Mouse (Mus musculus): Measurements from ENCODE around the gene Erc1.

Erc1 gene

DNA sequence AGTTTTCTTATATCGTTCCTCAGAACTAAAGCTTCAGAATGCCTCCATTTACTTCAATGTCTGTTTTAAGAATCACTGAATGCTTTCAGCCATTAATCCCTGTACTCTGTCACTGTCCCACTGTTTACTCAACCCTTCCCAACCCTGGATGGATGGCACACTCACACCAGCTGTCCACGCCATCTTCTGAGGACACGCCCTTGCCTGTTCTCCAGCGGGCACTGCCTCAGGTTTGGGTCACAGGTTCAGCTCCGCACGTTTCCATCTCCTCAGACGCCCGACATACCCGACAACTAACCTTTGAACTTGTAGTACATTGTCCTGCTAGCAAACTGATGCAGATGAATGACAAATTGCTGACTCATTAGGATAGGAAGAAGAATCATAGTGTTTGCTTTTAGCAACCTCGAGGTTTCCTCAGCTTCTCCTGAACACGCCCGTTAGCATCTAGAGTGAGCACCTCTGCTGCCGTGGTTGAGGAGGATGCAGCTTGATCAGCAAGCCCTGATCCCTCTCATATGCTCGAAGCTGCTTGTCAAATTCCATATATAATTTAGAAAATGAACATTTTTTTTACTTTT lies 204.0 kb downstream of the Erc1 start:
- Histone ChIP-seq H3K36me3 (ENCODE audit: insufficient read depth, low read length) (no peaks in the 10 kb centered on the region), H3K4me1 (replicated peaks; ENCODE audit: low read depth, low read length) (0 out of 2 replicates have a peak, but pooled peaks cover 5% of the 10 kb centered on the region), H3K27me3 (ENCODE audit: insufficient read depth, low read length) (no peaks in the 10 kb centered on the region), H3K4me3 (replicated peaks; ENCODE audit: low read length) (no peak overlapping the region), H3K9me3 (ENCODE audit: low read length) (no peaks in the 10 kb centered on the region)
- TF ChIP-seq CTCF (conservative IDR thresholded peaks at IDR 0.05; ENCODE audit: low read length) (no peak), POU5F1 (IDR thresholded peaks at IDR 0.05; ENCODE audit: borderline replicate concordance, low read length) (no peak), NANOG (IDR thresholded peaks at IDR 0.05; ENCODE audit: borderline replicate concordance, low read length) (no peak)

DNA sequence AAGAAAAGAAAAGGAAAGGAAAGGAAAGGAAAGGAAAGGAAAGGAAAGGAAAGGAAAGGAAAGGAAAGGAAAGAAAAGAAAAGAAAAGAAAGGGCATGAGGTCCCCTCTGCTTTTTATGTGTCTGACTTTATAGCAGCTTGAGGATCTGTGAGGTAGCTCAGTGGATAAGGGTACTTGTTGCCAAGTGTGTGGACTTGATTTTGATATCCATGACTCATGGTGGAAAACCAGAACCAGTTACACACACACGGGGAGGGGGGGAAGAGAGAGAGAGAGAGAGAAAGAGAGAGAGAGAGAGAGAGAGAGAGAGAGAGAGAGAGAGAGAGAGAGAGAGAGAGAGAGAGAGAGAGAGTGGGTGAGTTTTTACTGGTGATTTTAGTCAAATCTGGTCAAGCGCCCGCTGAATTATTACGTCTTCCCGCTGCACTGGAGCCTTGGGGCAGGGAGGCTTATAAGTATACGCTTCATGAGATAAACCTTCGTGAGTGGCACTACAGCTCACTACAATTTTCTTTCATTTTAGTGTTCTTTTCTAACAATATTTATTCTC lies 204.7 kb downstream of the Erc1 start:
- TF ChIP-seq POU5F1 (IDR thresholded peaks at IDR 0.05; ENCODE audit: borderline replicate concordance, low read length) (no peak), NANOG (IDR thresholded peaks at IDR 0.05; ENCODE audit: borderline replicate concordance, low read length) (no peak)
- H3K36me3 ChIP-seq (ENCODE audit: insufficient read depth, low read length): no peaks in the 10 kb centered on the region
- 0 out of 2 replicates have a peak, but pooled peaks cover 5% of the 10 kb centered on the region for H3K4me1 ChIP-seq (replicated peaks; ENCODE audit: low read depth, low read length)
- H3K9me3 ChIP-seq (ENCODE audit: low read length): no peaks in the 10 kb centered on the region
- no peak overlapping the region for H3K4me3 ChIP-seq (replicated peaks; ENCODE audit: low read length)
- no peaks in the 10 kb centered on the region for H3K27me3 ChIP-seq (ENCODE audit: insufficient read depth, low read length)

DNA sequence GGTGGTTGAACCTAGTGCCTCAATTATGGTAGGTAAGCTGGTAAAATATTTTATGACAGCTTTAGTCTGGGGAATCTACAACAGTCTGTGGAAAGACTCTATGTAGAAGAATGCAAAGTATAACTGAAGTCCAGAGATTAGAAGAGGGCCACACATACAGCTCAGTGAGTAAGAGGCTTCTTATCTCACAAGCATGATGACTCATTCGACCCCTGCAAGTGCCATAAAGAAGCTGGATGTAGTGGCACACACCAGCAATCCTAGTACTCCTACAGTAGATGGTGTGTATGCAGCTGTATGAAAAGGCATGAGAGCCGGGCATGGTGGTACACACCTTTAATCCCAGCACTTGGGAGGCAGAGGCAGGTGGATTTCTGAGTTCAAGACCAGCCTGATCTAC lies 205.2 kb downstream of the Erc1 start:
- TF ChIP-seq NANOG (IDR thresholded peaks at IDR 0.05; ENCODE audit: borderline replicate concordance, low read length) (no peak), POU5F1 (IDR thresholded peaks at IDR 0.05; ENCODE audit: borderline replicate concordance, low read length) (no peak), CTCF (conservative IDR thresholded peaks at IDR 0.05; ENCODE audit: low read length) (no peak)
- Histone ChIP-seq H3K4me1 (replicated peaks; ENCODE audit: low read depth, low read length) (0 out of 2 replicates have a peak, but pooled peaks cover 3% of the 10 kb centered on the region), H3K27me3 (ENCODE audit: insufficient read depth, low read length) (no peaks in the 10 kb centered on the region), H3K9me3 (ENCODE audit: low read length) (no peaks in the 10 kb centered on the region), H3K4me3 (replicated peaks; ENCODE audit: low read length) (no peak overlapping the region), H3K36me3 (ENCODE audit: insufficient read depth, low read length) (no peaks in the 10 kb centered on the region)

DNA sequence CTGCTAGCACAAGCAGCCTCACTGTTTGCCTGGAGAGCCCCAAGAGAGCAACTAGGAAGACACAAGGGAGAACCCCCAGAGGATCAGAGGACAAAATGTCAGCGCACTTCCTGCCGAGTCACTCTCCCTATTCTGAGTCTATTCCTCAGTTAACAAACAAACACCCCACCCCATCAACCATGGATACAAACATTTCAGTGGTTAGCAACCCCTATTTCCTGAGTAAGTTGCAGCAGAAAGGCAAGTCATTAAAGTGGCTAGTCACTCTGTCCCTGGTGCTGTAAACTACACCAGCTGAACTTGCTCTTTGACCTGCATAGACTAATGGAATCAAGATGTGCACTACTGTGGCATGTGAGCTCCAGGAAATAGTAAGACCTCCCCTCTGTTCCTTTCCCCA lies 212.3 kb downstream of the Erc1 start:
- no peak overlapping the region for H3K4me3 ChIP-seq (replicated peaks; ENCODE audit: low read length)
- no peak for TF ChIP-seq POU5F1 (IDR thresholded peaks at IDR 0.05; ENCODE audit: borderline replicate concordance, low read length)
- no peak for TF ChIP-seq CTCF (conservative IDR thresholded peaks at IDR 0.05; ENCODE audit: low read length)
- no peak for TF ChIP-seq NANOG (IDR thresholded peaks at IDR 0.05; ENCODE audit: borderline replicate concordance, low read length)
- peaks cover 6% of the 10 kb centered on the region; the same call in 1 of the 2 replicates for H3K4me1 ChIP-seq (replicated peaks; ENCODE audit: low read depth, low read length)
- no peaks in the 10 kb centered on the region for H3K27me3 ChIP-seq (ENCODE audit: insufficient read depth, low read length)
- H3K9me3 ChIP-seq (ENCODE audit: low read length): no peaks in the 10 kb centered on the region
- H3K36me3 ChIP-seq (ENCODE audit: insufficient read depth, low read length): no peaks in the 10 kb centered on the region

DNA sequence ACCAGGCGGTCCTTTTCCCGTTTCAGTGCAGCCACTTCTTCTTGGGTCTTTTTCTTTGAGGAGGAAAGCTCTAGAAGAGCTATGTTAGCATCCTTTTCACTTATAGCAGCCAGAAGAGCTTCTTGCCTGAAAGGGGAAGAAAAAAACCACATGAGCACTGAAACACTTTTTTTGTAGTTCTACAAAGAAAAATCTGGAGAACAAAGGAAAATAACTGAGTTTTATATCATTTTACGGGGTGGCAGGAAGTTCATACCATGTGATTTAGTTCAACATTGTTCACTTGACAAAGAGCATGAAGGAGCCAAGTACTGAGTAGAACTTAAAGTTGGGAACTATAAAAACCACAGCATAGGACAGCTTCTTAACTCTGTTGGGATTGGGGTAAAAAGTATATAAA lies 217.3 kb downstream of the Erc1 start:
- no peak overlapping the region for H3K4me3 ChIP-seq (replicated peaks; ENCODE audit: low read length)
- TF ChIP-seq CTCF (conservative IDR thresholded peaks at IDR 0.05; ENCODE audit: low read length): no peak
- no peak for TF ChIP-seq POU5F1 (IDR thresholded peaks at IDR 0.05; ENCODE audit: borderline replicate concordance, low read length)
- no peak for TF ChIP-seq NANOG (IDR thresholded peaks at IDR 0.05; ENCODE audit: borderline replicate concordance, low read length)
- no peaks in the 10 kb centered on the region for H3K27me3 ChIP-seq (ENCODE audit: insufficient read depth, low read length)
- H3K9me3 ChIP-seq (ENCODE audit: low read length): no peaks in the 10 kb centered on the region
- peaks cover 15% of the 10 kb centered on the region for H3K36me3 ChIP-seq (ENCODE audit: insufficient read depth, low read length)
- H3K4me1 ChIP-seq (replicated peaks; ENCODE audit: low read depth, low read length): peaks cover 3% of the 10 kb centered on the region; the same call in 1 of the 2 replicates

DNA sequence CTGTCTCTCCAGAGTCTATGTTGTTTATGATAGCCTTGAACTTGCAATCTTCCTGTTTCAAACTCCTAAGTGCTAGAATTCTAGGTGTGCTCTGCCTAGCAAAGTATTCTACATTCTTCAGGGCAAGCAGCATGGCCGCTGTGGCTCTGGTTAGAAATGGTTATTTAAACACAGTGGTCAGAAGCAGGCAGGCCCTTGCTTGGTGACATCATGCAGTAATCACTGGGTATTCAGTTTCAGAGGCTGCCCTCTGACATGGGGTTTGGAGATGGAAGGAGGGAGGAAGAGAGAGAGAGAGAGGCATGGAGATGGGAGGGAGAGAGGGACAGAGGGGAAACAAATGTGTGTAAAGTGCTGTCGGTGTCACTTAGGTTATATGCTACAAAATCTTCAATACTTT lies 246.6 kb downstream of the Erc1 start:
- no peaks in the 10 kb centered on the region for H3K36me3 ChIP-seq (ENCODE audit: insufficient read depth, low read length)
- no peaks in the 10 kb centered on the region for H3K9me3 ChIP-seq (ENCODE audit: low read length)
- H3K4me1 ChIP-seq (replicated peaks; ENCODE audit: low read depth, low read length): no peaks in the 10 kb centered on the region
- H3K4me3 ChIP-seq (replicated peaks; ENCODE audit: low read length): no peak overlapping the region
- H3K27me3 ChIP-seq (ENCODE audit: insufficient read depth, low read length): no peaks in the 10 kb centered on the region
- TF ChIP-seq NANOG (IDR thresholded peaks at IDR 0.05; ENCODE audit: borderline replicate concordance, low read length): no peak
- TF ChIP-seq POU5F1 (IDR thresholded peaks at IDR 0.05; ENCODE audit: borderline replicate concordance, low read length): no peak
- no peak for TF ChIP-seq CTCF (conservative IDR thresholded peaks at IDR 0.05; ENCODE audit: low read length)

DNA sequence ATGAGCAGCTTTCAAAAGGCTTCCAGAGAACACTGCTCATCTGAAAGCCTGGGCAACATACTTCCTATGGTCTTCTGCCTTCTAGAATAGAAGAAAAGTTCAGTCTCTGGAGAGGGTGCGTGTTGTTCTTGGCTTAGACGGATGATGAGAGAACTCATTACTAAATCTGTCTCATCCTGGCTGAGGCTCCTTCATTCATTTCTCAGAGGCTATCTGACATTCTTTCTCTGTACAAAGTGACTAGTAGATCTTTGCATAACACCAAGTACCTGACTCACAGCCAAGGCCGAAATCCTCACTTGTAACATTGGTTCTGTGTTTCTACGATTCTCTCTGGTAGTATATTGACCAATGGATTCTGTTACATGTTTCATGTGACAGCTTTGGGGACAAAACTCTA lies 252.5 kb downstream of the Erc1 start:
- Histone ChIP-seq H3K9me3 (ENCODE audit: low read length) (no peaks in the 10 kb centered on the region), H3K4me3 (replicated peaks; ENCODE audit: low read length) (no peak overlapping the region), H3K27me3 (ENCODE audit: insufficient read depth, low read length) (no peaks in the 10 kb centered on the region), H3K4me1 (replicated peaks; ENCODE audit: low read depth, low read length) (no peaks in the 10 kb centered on the region; the same call in 1 of the 2 replicates), H3K36me3 (ENCODE audit: insufficient read depth, low read length) (peaks cover 3% of the 10 kb centered on the region; the same call in 1 of the 2 replicates)
- TF ChIP-seq NANOG (IDR thresholded peaks at IDR 0.05; ENCODE audit: borderline replicate concordance, low read length) (no peak), POU5F1 (IDR thresholded peaks at IDR 0.05; ENCODE audit: borderline replicate concordance, low read length) (no peak), CTCF (conservative IDR thresholded peaks at IDR 0.05; ENCODE audit: low read length) (no peak)

DNA sequence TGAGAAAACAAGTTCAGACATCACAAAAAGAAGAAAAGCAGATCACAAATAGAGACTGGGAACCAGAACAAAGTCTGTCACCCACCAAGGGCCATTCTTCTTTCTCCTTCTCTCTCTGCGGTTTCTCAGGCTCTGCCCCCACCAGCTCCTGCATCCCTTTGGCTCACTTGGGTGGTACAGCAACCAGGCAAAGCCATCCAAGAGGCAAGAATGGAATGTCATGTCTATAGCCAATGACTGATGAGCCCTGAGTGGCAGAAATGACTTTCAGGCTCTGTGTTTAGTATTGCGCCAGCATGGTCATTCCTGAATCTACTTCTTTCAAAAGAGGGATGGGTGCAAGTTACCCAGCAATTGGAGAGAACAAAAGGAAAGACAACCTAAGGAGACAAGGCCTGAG lies 257.1 kb downstream of the Erc1 start:
- Histone ChIP-seq H3K36me3 (ENCODE audit: insufficient read depth, low read length) (peaks cover 3% of the 10 kb centered on the region; the same call in 1 of the 2 replicates), H3K9me3 (ENCODE audit: low read length) (no peaks in the 10 kb centered on the region), H3K27me3 (ENCODE audit: insufficient read depth, low read length) (no peaks in the 10 kb centered on the region), H3K4me1 (replicated peaks; ENCODE audit: low read depth, low read length) (no peaks in the 10 kb centered on the region; the same call in 1 of the 2 replicates), H3K4me3 (replicated peaks; ENCODE audit: low read length) (no peak overlapping the region)
- TF ChIP-seq CTCF (conservative IDR thresholded peaks at IDR 0.05; ENCODE audit: low read length): no peak
- TF ChIP-seq POU5F1 (IDR thresholded peaks at IDR 0.05; ENCODE audit: borderline replicate concordance, low read length): no peak
- TF ChIP-seq NANOG (IDR thresholded peaks at IDR 0.05; ENCODE audit: borderline replicate concordance, low read length): no peak
